Mouse (Mus musculus) stomach, postnatal 0 days (tissue): Measurements from ENCODE around the gene Olfr6. TPM values are rescaled to one million over a fixed set of nuclear protein-coding genes. Genes with fewer than 3 reads are reported as not detected.

Source experiments
- ATAC-seq: fragments of 200-750 bp; cut with Nextera tagmentation; 2 replicates; pipeline ENCODE4 v1.8.0; 2017; ENCODE audit not compliant: low FRiP score, low TSS enrichment
- DNase-seq: peaks from one replicate; pipeline ENCODE4 v3.0.0-alpha.2; 2016; ENCODE audit warnings: low spot score
- H3K27ac ChIP-seq: fragments of 300-500 bp; sonication (generic); replicated peaks from 2 replicates; pipeline ENCODE4 v1.5.1; 2014; ENCODE audit warnings: mild to moderate bottlenecking, control low read depth
- H3K27me3 ChIP-seq: fragments of 300-500 bp; sonication (generic); 2 replicates; pipeline ENCODE4 v1.6.1; 2014; ENCODE audit warnings: low read length; ENCODE audit not compliant: control insufficient read depth, insufficient read depth
- H3K36me3 ChIP-seq: fragments of 300-500 bp; sonication (generic); 2 replicates; pipeline ENCODE4 v1.6.1; 2014; ENCODE audit warnings: low read length, mixed read lengths; ENCODE audit not compliant: control insufficient read depth, insufficient read depth
- H3K4me1 ChIP-seq: fragments of 300-500 bp; sonication (generic); replicated peaks from 2 replicates; pipeline ENCODE4 v1.6.1; 2014; ENCODE audit warnings: antibody characterized with exemption; ENCODE audit not compliant: control insufficient read depth, insufficient read depth
- H3K4me2 ChIP-seq: fragments of 300-500 bp; sonication (generic); replicated peaks from 2 replicates; pipeline ENCODE4 v1.6.1; 2014; ENCODE audit warnings: low read depth, mild to moderate bottlenecking, control low read depth, moderate library complexity
- H3K4me3 ChIP-seq: fragments of 300-500 bp; sonication (generic); 2 replicates; pipeline ENCODE4 v1.5.1; 2014; ENCODE audit warnings: low read depth, low read length, control low read depth
- H3K9ac ChIP-seq: fragments of 300-500 bp; sonication (generic); 2 replicates; pipeline ENCODE4 v1.6.1; 2014; ENCODE audit warnings: mild to moderate bottlenecking, low read length, control low read depth, mixed read lengths
- H3K9me3 ChIP-seq: fragments of 300-500 bp; sonication (generic); 2 replicates; pipeline ENCODE4 v1.6.1; 2016; ENCODE audit warnings: low read length; ENCODE audit not compliant: control insufficient read depth
- CTCF ChIP-seq: IDR thresholded peaks from 2 replicates; pipeline ENCODE4 v1.5.1; 2016; ENCODE audit warnings: antibody characterized with exemption, low read depth, mild to moderate bottlenecking, moderate library complexity
- EP300 ChIP-seq: optimal IDR thresholded peaks from 2 replicates; pipeline ENCODE3; 2016; ENCODE audit warnings: antibody characterized with exemption
- WGBS: fragments of 180-500 bp; shearing (Covaris S2); extraction: QIAGEN DNeasy Blood & Tissue Kit; methylation state at CpG from one replicate; pipeline ENCODE4 v1.1.7; 2014; 5-methylcytosine and 5-hydroxymethylcytosine counted together
- polyA plus RNA-seq: library from polyadenylated mRNA; unstranded; fragments of >200 nt; fragmentation: Nextera tagmentation; extraction: Ambion mirVana; gene quantifications from 2 replicates; pipeline ENCODE4 v1.2.1, GENCODE M21; 2015

The Olfr6 gene
- polyA plus RNA-seq: not detected in 2 replicates

GRCm38 (mm10) chr7:106963837-106964236 lies at the start of gene Olfr6:
Gene Olfr6, minus strand, starts transcription at chr7:106963937.
- 83% methylated on average over 1 of the region's 1 CpGs for WGBS

DNA sequence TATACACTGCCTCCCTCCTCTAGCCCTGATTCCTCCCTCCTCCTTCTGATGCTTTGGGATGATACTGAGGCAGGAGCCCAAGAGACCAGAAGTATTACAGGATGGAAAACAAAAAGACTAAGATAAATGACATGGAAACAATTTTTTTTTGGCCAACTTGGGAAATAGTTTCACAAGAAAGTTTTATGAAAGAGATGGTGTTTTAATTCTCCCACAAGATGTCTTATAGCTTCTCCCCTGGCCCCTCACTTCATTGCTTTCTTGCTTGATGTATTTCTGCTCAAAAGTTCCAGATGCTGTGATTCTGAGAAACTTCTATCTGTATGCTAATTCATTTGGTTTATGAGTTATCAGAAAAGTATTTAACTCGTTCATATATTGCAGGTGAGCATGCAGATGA lies 42.2 kb upstream of the Olfr6 start, which contains the start of gene Olfr2:
Olfr2 (minus strand) TSS at position 101 of the 400 bp plus-strand sequence.
- 50% methylated on average over 1 of the region's 1 CpGs for WGBS
- no peaks in the 10 kb centered on the region for H3K36me3 ChIP-seq
- no peaks in the 10 kb centered on the region for H3K4me1 ChIP-seq
- no peak for ATAC-seq
- H3K4me3 ChIP-seq: no peak within 1 kb of the TSS
- no peak for DNase-seq
- H3K9me3 ChIP-seq: no peaks in the 10 kb centered on the region
- H3K9ac ChIP-seq: no peak within 1 kb of the TSS
- H3K4me2 ChIP-seq: no peak within 1 kb of the TSS
- no peak within 1 kb of the TSS for H3K27ac ChIP-seq
- TF ChIP-seq EP300 (no peak), CTCF (no peak)
- no peaks in the 10 kb centered on the region for H3K27me3 ChIP-seq

More at GRCm38 (mm10) chr7:106963837-106964236, at the start of gene Olfr6:
- Histone ChIP-seq H3K4me2 (no peak within 1 kb of the TSS), H3K27ac (no peak within 1 kb of the TSS), H3K4me1 (no peaks in the 10 kb centered on the region), H3K9ac (no peak within 1 kb of the TSS), H3K27me3 (no peaks in the 10 kb centered on the region), H3K4me3 (no peak within 1 kb of the TSS), H3K9me3 (no peaks in the 10 kb centered on the region), H3K36me3 (no peaks in the 10 kb centered on the region)
- DNase-seq: no peak
- no peak for ATAC-seq
- no peak for TF ChIP-seq EP300
- no peak for TF ChIP-seq CTCF

- Histone ChIP-seq H3K9me3 (no peaks in the 10 kb centered on the region), H3K27ac (no peak overlapping the region), H3K27me3 (no peaks in the 10 kb centered on the region), H3K4me2 (no peak overlapping the region), H3K36me3 (no peaks in the 10 kb centered on the region), H3K9ac (no peak overlapping the region), H3K4me1 (no peaks in the 10 kb centered on the region), H3K4me3 (no peak overlapping the region)
- no peak for TF ChIP-seq EP300
- TF ChIP-seq CTCF: no peak
- DNase-seq (no peak), ATAC-seq (no peak)
- 44% methylated on average over 3 of the region's 3 CpGs for WGBS
Measured at GRCm38 (mm10) chr7:107004169-107004568, 40.4 kb upstream of the Olfr6 start.

DNA sequence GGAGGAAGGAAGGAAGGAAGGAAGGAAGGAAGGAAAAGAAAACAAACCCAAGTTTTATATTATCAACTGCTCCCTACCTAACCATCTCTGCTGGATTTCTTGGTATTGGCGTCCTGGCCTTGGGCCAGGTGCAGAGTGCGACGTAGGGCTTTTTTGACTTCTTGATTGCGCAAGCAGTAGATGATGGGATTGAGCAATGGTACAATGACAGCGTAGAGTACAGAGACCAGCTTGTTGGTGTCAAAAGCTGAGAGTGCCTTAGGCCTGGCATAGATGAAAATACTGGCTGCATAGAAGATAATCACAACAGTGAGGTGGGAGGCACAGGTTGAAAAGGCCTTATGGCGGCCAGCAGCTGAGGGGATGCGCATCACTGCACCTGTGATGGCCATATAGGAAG lies 37.1 kb upstream of the Olfr6 start:
- WGBS: 90% methylated on average over 7 of the region's 7 CpGs
- H3K27ac ChIP-seq: no peak overlapping the region
- DNase-seq: no peak
- H3K4me3 ChIP-seq: no peak overlapping the region
- H3K9me3 ChIP-seq: no peaks in the 10 kb centered on the region
- no peaks in the 10 kb centered on the region for H3K27me3 ChIP-seq
- H3K9ac ChIP-seq: no peak overlapping the region
- no peak for TF ChIP-seq EP300
- TF ChIP-seq CTCF: no peak
- H3K4me2 ChIP-seq: no peak overlapping the region
- no peaks in the 10 kb centered on the region for H3K4me1 ChIP-seq
- ATAC-seq: no peak
- no peaks in the 10 kb centered on the region for H3K36me3 ChIP-seq

- no peak overlapping the region for H3K4me2 ChIP-seq
- H3K9ac ChIP-seq: no peak overlapping the region
- H3K9me3 ChIP-seq: no peaks in the 10 kb centered on the region
- no peaks in the 10 kb centered on the region for H3K27me3 ChIP-seq
- no peaks in the 10 kb centered on the region for H3K36me3 ChIP-seq
- ATAC-seq (no peak), DNase-seq (no peak)
- H3K27ac ChIP-seq: no peak overlapping the region
- 86% methylated on average over 3 of the region's 3 CpGs for WGBS
- no peak for TF ChIP-seq EP300
- no peak for TF ChIP-seq CTCF
- no peak overlapping the region for H3K4me3 ChIP-seq
- no peaks in the 10 kb centered on the region for H3K4me1 ChIP-seq
Measured at GRCm38 (mm10) chr7:106985236-106985635, 21.5 kb upstream of the Olfr6 start.

DNA sequence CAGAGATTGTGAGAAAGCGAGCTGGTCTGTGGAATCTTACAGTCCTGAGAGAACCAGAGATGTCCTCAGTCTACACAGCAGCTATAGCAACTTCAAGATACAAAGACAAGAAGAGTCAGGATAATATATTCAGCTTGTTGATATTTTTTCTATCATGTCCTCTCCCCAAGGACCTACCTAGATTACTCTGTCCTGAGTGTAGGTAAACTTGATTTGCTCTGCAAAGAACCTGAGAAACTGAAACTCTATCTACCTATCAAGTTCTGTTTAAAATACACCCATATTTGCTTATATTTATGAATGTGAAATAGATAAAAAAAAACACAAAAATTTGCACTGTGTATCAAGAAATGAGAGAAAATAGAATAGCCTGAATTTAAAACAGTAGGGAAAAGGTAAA lies 11.6 kb upstream of the Olfr6 start, which contains the start of gene Olfr711:
Olfr711 (minus strand) TSS at position 101 of the 400 bp plus-strand sequence.
- Histone ChIP-seq H3K4me3 (no peak within 1 kb of the TSS), H3K36me3 (no peaks in the 10 kb centered on the region), H3K9ac (no peak within 1 kb of the TSS), H3K4me1 (no peaks in the 10 kb centered on the region), H3K4me2 (no peak within 1 kb of the TSS), H3K27me3 (no peaks in the 10 kb centered on the region), H3K9me3 (no peaks in the 10 kb centered on the region), H3K27ac (no peak within 1 kb of the TSS)
- 37% methylated on average over 1 of the region's 1 CpGs for WGBS
- DNase-seq (no peak), ATAC-seq (no peak)
- TF ChIP-seq EP300 (no peak), CTCF (no peak)
